Mouse (Mus musculus) 416B (cell line): ENCODE results near the gene Radil.
A peak's percentile ranks its signal among the peaks of the same experiment; 100 is the strongest.

Experiments
- DNase-seq: peaks from one replicate; pipeline ENCODE4 v3.0.0; 2011; ENCODE audit warnings: low read depth

Gene Radil

DNA sequence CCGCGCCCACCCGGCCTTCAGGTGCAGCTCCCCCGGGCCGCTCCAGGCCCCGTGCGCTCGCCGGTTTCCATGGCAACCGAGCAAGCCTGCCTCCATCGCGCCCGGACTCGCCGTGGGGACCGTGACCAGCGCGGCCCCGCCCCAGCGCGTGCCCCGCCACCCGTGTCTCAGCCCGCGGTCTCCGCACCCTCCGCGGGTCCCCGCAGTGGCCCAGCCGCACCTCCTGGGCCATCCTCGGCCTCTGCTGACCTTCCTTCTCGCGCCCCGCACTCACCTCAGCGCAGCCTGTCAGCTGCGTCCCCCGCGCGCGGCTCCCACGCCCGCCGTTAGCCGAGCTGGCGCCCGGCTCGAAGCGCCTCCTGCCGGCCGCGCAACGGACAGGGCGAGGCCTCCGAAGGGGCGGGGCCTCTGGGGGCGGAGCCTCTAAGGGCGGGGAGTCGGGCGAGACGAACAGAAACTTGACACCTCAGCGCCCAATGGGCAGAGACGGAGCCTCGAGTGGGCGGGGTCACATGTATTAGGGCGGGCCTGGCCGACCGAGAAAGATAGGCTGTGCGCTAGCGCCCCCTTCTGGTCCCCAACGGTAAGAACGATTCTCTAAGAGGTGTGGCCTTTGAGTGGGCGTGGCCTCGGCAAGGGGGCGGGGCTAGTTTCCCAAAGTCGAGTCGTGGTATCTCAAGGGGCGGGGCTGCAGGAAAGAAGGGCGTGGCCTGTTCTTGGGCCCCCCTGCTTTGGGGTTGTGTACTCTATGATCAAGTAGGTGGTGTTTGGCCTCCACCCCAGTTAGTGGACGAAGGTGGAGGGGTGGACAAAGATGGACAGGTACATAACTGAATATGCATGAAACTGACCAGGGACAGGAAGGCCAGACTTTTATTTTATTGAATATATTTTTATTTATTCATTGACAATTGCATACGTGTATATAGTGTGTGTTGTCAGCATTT is at the start of gene Radil:
Radil (minus strand) TSS at position 393 of the 947 bp plus-strand sequence.
- DNase-seq = peak; percentile 28

DNA sequence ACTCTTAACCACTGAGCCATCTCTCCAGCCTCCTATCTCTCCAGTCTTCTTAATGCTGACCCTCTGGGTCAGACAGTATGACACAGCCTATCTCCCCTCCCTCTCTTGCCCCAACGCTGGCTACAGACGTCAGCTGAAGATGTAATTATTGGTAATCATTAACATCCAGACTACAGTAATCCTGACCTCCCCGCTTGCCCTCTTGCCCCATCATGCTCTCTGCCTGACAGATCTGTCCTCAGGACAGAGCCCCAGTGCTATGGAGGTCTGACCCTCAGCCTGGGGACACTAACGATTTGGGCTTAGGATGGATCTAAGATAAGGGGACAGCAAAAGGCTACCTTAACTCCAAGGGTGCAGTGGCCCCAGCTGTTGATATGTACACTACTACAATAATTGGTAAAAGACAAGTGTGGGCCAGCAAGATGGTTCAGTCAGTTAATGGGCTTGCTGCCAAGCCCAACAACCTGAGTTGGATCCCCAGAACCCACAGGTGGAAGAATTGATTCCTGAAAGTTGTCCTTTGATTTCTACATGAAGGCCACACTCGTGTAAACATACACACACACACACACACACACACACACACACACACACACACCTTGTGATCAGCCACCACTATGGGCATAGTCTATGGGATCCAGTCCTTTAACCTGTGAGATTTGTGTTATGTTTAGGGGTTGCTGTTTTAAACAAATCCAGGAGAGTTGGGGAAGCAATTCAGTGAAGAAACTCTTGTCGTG is 46.9 kb upstream of the Radil start:
- DNase-seq = no peak

DNA sequence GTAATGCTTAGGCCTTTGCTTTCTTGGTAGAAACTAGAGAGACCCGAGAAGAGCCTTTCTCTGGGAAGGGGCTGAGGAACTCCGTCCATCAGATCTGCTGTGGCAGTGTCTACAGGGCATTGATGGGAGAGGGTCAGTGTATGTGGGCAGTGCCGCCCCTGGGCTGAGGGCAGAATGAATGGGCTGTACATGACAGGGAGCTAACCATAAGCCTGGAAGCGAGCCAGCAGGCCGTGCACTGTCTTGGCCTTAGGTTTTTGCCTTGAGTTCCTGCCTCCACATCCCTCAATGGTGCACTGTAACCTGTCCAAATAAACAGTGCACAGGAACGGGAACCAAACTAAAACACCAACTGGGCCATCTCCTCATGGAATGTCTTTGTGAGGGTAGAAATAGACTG is 45.8 kb upstream of the Radil start:
- DNase-seq = no peak

DNA sequence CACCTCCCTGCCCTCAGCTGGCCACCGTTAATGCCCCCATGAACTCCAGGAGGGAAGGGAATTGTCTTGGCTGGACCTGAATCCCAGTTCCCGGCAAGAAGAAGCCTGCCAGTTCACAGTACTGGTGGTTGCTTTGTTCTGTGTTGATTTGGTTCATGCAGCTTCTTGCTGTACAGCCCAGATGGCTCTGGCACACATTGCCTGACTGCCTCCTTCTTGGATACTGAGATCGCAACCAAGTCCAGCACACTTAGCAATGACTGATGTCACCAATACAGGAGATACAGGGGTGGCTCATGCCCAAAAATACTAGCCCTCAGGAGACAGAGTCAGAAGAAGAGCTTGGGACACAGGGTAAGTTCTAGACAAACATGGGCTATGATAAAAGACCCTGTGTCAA is 44.8 kb upstream of the Radil start:
- no peak for DNase-seq

DNA sequence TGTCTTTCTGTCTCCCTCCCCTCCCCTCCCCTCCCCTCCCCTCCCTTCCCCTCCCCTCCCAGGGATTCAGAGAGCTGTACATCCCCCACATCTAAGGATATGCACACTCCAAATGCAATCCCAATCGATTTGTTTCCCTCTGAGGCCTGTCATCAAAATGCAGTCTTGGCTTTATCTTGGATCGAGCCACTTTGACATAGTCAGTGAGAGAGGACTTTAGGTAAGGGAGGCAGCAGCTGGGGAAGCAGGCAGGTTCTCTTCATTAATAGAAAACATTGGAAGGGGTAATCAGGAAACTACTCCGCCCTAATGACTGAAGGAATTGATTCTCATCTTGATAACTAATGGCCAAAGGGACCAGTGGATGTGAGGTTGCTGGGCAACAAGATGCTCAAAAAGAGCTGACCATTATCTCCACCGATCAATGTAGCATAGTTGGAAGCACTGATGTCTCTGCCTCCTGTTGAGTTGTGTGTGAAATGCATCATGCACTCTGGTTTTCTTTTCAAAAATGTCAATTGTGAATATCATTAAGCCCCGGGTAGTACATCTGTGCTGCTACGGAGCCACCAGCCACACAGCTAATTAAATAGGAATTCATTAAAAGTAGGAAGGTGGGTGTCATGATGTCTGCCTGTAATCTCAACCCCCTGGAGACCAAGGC is 40.2 kb upstream of the Radil start:
- DNase-seq = no peak

DNA sequence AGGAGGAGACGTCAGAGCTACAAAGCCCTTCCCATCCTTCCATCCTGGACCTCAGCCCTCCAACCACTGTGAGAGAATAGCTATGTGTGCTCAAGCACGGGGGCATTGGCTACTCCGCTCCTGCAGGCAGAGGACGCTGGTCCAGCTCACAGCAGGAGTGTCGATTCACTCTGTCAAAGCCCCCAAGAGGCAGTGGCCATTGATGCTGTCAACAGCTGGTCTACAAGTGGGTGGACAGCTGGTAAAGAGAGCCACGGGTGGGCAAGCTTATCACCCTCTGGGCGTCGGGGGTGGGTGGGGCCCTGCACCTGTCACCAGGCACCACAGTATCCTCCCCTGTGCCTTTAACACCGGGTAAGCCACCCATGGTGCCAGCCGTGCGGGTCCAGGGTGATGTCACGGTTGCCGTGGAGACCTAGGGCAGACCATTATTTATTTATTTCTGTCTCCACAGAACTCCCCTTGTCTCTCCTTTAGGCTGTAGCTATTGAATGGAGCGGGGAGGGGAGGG is 32.8 kb upstream of the Radil start:
- no peak for DNase-seq

DNA sequence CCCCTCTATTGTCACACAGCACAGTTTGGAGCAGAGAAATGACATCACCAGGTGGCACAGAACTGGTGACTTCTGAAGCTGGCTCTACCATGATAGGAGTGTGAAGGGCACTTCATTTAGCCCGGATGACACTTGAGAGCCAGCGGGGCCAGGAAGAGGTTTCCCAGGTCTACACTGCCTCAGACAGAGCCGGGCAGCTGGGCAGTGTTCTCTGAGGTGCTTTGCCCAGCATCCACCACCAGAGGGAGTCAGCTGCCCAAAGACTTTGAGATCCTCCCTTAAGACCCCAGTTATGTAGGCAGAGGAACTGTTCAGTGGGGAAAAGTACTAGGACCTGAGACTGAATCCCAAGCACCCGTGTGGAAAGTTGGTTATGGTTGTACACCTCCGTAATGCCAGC is 30.6 kb upstream of the Radil start:
- DNase-seq = peak; percentile 61

DNA sequence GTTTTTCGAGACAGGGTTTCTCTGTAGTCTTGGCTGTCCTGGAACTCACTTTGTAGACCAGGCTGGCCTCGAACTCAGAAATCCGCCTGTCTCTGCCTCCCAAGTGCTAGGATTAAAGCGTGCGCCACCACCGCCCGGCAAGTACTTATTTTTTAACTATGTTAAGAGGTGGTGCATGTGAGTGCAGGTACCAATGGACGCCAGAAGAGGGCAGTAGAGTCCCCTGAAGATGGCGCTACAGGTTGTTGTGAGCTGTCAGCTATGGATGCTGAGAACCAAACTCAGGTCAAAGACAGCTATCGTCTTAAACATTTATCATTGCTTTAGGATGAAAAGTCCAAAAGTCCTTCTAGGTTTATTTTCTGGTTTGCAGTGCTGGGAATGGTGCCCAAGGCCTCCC is 27.3 kb upstream of the Radil start:
- no peak for DNase-seq

DNA sequence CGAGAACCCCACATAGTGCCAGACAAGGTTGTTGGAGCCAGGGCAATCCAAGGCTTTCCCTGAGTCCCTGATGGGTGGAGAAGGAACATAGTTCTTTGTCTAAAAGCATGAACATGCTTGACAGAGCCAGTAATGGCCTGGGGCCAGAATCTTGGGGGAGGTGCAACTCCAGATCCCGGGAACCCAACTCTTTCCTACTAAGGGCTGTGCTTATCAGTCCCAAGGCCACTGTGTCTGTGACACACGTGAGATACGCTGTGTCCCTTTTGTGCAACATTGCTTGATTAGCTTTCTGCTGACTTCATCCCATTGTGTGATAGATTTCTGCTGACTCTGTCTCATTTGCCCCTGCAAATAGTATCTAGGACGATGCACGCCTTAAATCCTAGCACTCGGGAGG is 25.9 kb upstream of the Radil start:
- no peak for DNase-seq

DNA sequence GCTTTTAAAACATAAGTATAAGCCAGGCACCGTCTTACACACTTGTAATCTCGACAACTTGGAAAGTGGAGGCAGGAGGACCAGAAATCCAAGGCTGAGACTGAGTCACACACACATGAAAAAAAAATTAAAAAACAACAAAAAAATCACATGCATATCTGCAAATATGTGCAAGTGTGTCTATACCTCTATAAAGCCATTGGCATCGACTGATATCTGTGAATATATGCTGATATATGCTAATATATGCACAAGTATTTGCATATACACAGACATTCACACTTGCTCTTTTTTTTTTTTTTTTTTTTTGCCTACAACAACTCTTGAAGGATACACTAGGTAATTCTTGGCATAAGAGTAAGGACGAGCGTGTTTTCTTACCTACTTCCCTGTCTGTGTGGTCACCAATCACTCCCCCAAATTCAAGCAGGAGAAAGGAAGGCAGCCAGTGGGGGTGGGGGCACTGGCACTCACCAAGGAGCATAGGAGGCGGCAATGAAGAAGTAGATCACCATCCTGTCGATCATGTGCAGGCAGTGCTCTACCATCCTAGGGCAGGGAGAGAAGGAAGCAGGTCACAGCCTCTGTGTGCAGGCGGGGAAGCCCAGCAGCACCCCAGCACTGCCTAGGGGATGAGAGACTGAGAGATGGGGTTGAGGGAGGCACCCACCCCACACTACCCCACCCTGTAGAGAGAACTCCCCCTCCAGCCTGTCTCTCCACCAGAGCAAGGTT is 23.6 kb upstream of the Radil start:
- no peak for DNase-seq

DNA sequence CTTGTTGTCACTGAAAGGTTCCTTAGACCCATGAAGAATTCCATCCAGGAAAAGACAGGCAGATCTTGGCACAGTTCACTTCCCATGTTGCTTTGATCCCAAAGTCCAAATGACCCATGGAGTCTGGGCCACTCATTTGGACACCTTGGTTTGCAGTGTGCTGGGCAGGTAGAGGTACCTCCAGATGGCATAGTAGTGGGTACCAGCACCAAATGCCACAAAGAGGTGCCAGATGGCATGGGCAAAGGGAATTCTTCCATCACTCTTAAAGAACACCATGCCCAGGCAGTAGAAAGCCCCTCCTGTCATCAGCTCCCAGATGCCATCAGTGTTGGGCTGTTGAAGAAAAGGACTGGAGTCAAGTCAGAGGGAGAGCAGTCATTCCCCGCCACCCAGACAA is 13.7 kb upstream of the Radil start:
- DNase-seq = no peak

DNA sequence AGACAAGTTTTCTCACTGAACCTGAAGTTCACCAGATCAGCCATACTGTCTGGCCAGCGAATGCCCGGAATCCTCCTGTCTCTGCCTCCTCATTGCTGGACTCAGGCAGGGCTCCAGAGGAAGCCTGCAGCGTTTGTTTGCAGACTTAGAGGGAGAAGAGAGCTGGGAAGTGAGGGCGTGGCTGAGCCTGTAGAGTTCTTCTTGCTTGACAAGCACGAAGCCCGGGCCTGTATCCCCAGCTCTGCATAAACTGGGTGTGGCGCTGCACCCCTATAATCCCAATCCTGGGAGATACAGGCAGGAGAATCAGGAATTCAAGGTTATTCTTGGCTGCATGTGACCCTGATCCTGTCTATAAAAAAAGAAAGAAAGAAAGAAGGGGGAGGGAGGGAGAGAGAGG is 9.4 kb upstream of the Radil start:
- no peak for DNase-seq

DNA sequence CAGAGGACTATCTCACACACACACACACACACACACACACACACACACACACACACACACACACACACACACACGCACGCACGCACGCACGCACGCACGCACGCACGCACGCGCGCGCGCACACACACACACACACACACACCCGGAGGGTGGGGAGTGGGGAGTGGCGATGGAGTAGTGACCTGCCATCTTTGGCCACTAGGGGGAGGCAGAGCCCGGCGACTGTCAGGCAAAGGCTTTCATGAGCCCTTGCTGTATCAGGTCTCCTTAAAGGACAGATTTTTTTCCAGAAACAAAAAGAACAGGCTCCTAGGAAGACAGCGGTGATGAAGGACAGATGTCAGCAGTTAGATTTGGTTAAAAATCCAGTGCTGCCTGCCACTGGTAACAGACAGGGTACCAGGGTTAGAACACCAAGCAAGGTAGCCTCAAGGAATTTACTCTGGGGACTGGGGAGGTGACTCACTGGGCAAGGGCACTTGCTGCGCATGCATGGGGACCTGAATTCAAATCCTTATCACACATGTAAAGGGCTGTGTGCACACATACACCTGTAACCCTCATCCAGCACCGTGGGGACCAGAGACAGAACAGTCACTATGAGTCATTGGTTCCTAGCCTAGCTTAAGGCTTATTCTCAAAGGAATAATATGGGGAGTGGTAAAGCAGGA is 6.6 kb upstream of the Radil start:
- DNase-seq = peak; percentile 62

DNA sequence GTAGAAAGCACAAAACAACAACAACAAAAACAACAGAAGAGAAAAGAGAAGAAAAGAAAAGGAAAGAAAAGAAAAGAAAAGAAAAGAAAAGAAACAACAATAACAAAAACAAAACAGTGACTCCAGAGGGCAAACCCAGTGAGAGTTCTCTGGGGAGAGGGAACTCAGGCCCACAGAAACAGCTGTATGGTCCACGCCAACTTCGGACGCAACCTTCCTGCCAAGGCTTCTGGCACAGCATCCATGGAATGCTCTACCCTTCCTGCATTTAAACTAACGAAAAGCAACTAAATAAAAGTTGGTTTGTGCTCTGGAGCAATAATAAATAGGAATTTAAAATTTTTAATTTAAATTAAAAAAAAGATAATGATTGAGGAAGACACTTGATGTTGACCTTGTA is 5.8 kb upstream of the Radil start:
- DNase-seq = no peak

DNA sequence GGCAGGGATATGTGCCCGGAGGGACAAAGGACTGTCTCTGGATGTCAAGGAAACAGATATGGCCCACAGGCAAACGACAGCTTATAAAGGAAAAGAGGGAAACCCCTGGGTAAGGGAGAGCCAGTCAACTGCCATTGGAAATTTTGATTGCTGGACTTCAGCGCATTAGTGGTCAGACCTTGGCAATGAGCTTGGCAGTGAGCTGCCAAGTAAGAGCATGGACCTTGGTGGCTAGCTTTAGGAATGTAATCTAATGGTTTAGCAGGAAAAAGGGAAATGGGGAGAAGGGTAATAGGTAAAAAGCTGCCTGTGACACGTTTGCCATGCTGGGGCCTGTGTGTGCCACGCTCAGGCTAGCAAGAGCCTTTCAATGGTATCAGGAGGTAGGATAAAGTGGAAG is 5.0 kb upstream of the Radil start:
- DNase-seq = no peak

DNA sequence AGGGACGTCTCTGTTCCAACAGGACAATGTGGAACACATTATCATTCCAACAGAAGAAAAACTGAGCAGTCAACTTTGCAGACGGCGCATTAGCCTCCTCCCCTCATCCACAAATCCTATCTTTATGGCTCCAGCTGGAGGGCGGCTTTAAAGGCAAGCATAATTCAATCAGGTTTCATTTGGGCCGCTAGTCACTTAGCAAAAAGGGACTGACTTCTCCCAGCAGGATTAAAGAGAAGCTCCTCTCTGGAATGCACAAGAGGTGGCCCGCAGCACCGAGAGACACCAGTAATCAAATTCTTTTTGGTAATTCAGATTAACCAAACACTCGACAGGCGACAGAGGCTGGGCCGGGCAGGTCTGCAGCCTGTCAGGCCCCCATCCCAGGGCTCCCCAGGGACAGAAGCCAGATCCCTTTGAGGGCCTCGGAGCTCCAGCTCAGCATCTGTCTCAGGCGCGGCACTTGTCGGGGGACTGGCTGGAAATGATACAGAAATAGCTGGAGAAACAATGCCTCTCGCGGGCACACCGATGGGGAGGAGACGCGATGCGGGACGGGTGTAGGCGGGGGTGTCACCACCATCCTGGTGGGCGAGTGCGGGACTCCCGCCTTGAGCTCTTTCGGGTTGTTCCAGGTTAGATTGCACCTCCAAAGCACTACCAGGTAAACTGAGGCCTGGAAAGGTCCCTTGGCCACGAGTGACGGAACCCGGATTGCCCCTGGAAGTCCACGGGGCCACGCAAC is 765 bp downstream of the Radil start:
- no peak for DNase-seq

DNA sequence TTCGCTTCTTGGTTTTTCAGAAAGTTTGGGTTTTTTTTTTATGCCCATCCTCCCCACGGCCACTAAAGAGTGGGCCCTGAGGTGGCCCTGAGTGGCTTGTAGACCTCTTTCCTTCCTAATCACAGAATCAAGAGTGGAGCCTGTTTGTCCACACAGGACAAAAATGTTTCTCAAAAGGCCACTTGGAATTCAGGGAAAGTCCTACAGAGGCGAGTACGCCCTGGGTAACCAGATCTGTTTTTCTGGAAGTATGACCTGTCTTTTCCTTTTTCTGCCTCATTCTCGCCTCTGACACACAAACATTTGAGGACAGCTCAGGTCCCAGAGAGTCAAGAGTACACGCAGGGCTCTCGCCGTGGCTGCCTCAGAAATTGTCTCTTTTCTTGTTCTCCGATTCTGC is 1.5 kb downstream of the Radil start:
- DNase-seq = no peak

DNA sequence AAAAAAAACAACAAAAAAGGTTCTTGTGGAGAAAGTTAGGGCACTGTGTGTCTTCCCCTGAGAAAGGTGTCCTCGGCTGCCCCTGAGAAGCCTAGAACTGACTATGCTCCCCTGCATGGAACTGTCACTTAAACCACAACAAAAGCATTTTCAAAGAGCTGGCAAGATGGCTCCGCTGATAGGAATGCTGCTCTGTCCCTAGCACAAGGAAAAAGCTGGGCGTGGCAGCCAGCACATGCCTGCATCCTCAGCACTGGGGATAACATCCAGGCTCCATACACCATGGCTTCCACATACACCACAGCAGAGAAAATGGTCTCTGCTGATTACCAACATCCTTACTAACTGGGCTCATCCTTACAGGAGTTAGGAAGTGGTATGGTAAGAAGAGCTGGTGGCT is 3.8 kb downstream of the Radil start:
- no peak for DNase-seq

DNA sequence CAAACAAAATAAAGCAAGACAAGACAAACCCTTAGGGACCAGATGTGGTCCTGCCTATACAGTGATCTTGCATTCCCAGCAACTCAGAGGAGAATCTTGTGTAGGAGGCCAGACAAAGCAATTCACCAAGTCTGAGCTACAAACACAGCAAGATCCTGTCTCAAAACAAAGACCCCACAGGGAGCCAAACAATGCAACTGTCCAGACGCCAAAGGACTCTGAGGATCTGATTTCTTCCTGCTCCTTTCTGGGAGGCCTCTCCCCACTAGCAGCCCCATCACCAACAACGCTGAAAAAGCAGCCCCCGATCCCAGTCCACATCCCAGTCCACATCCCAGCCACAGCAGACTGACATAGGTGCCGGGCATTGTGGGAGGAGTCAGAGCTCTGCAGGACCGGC is 4.6 kb downstream of the Radil start:
- no peak for DNase-seq

DNA sequence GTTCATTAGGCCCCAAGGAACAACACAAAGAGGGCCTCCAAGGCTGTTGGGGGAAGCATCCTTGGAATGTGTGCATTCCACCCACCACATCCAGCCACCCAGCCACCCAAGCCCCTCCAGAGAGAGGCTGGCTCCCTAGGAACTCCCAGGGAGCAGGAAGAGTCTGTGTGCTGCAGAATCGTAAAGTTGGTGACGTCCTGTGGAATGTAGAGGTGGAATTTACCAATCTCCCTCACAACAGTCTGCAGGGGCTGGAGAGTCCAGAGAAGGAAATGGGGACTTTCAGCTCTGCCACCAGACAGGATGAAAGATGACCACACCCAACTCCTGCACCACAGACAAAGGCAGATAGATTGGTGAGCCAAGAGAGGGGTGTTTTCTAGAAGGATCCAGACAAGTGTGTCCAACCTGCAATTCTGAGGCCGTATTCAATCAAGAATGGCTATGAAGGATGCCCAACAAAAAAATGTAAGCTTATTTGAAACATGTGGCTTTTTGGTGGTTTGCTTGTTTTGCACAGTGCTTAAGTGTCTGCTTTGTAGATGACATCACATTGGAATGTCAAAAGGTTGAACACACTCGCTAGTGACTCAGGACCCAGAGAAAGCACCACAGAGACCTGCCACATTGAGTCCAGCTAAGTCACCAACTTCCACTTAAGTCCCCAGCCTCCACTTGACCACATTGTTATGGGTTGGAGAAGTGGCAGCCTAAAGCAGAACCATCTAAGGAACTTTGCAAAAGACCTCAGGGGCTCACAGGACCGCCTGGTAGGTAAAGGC is 5.7 kb downstream of the Radil start:
- no peak for DNase-seq
